Mouse (Mus musculus): Measurements from ENCODE around the gene H2afj. TPM values are rescaled to one million over a fixed set of nuclear protein-coding genes. Genes with fewer than 3 reads are reported as not detected.

H2afj gene
- total RNA-seq, 2 experiments from 2014 or later = 45.5 to 48.8 TPM

DNA sequence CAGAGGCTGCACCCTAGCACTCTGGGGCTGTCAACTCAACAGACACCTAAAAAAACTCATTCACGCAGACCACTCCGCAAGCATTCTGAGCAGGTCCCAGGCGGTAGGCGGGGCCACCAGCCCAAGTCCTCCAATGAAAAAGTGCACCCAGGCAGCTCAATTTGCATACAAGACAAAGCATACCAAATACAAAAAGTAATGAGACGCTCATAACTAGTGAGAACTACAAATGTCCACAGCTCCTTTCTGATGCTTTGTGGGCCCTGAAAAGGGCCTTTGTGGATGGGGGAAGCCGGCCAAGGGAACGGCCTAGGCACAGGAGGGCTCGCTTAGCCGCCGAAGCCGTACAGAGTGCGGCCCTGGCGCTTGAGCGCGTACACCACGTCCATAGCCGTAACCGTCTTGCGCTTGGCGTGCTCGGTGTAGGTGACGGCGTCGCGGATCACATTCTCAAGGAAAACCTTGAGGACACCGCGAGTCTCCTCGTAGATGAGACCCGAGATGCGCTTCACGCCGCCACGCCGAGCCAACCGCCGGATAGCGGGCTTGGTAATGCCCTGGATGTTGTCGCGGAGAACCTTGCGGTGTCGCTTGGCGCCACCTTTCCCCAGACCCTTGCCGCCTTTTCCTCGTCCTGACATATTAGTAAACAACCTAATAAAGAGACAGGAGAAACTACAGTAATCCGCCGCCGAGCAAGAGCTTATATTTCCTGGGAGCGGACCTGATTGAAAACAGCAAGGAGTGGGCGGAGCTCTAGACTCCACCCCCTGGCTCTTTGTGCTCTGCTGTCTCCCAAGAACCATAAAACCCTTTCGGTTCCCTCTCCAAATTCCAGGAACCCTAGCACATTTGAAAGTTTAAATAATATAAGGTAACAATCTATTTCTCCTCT is 4.1 kb upstream of the H2afj start, which contains the start of gene Hist4h4:
Gene Hist4h4 (minus strand): TSS at position 677 of the 895 bp plus-strand sequence.
- intact Hi-C loops (cut with DNase I) = no loop called here
- peak; percentile 93 to 98 for DNase-seq (ENCODE audit: extremely low spot score in 1 of 2, low spot score in 2 of 2)

DNA sequence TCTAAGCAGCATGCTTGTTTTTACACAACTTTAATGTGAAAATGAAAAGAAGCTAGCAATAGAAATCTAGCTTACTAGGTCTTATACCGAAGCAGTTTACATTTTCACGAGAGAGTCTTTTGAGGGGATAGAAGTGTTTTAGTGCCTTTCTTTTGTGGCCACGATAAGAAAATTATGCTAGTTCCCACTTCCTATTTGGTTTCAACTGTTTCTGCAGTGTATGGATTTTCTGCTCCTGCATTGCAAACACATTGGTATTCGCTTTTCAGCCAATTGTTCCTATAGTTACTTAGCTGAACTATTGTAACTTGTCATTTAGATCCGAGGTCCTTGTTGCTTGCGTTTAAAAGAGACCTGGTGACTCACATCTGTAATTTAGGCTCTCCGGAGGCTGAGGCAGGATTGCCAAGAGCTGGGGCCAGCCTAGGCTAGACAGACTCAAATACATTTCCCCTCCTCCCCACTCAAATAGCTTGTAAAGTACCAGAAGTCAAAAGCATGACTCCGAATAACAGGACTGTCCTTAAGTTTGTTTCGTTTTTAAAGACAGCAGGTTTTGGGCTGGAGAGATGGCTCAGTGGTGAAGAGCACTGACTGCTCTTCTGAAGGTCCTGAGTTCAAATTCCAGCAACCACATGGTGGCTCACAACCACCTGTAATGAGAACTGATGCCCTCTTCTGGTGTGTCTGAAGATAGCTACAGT is 3.2 kb upstream of the H2afj start:
- no peak for DNase-seq (ENCODE audit: extremely low spot score in 1 of 2, low spot score in 2 of 2)
- intact Hi-C loops (cut with DNase I) = no loop called here

DNA sequence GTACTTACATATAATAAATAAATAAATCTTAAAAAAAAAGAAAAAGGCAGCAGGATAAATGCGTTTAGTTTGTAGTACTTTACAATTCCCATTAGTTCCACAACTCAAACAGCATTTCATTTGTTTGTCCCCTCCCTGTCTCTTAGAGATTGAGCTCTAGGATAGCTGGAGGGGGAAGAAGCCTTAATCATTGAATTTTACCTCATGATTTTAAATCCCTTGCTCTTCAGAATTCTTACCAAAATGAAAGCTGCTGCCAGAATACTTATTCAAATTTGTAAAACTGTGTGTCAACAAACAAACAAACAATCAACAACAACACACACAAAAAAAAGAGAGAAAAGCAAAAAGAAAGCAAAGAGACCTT is 2.7 kb upstream of the H2afj start:
- intact Hi-C loops (cut with DNase I) = no loop called here
- DNase-seq (ENCODE audit: extremely low spot score in 1 of 2, low spot score in 2 of 2) = no peak

DNA sequence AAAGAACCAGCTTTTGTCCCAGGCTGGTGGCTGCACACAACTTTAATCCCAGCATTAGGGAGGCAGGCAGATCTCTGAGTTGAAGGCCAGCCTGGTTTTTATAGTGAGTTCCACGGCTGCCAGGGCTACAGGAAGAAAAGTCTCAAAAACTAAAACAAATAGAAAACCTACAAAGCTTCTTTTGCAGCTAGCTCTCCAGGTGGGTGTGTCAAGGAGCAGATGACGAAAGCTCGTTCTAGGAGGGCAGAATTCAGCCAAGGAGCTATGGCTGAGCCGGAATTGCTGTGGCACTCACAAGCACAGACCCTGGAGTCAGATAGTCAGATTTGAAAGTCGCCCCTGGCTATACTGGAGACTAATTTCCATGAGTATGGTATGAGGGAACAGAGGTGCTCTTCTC is 1.2 kb upstream of the H2afj start:
- intact Hi-C loops (cut with DNase I) = no loop called here

DNA sequence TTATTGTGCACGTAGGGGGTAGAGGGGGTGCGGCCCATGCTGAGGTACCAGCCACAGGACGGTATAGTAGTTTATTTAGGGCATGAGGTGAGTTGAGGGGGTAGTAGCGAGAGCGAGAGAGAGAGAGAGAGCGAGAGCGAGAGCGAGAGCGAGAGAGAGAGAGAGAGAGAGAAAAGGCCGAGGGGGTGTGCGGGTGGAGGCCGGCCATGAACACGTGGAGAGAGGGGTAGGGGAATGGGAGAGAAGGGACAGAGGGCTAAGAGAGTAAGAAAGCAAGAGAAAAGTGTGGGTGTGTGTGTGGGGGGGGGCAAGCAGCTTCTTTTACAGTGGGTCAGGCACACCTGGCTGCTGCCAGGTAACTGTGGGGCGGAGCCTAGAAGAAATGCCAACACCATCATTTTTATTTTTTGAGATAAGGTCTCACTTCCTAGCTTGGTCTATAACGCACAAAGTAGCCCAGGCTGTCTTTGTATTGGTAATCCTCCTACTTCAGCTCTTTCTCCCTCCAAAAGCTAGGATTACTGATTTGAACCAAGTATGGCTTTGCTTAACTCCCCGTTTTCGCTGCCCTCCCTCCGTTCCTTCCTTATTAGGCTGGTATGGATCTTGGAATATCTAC is 540 bp upstream of the H2afj start:
- no peak for DNase-seq (ENCODE audit: extremely low spot score in 1 of 2, low spot score in 2 of 2)
- intact Hi-C loops (cut with DNase I) = no loop called here

More for the DNA sequence above, 1.2 kb upstream of the H2afj start:
- no peak for DNase-seq (ENCODE audit: extremely low spot score in 1 of 2, low spot score in 2 of 2)

DNA sequence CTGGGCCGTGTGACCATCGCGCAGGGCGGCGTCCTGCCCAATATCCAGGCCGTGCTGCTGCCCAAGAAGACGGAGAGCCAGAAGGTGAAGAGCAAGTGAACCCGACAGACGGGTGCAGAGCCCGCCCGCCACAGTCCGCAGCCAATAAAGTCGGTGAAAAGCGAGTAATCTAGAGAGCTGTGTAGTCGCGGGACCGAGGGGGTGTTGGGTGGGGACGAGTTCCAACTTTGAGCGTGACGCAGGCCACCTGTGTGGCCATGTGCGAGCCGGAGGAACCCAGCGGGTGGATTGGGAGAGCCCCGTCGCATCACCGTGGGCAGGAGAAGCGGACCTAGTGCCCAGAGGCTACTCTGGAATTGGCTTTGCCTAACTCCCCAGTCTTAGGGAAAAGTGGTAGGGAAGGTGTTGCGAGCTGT is 595 bp downstream of the H2afj start:
- peak in 1 of 2 experiments; percentile 62 for DNase-seq (ENCODE audit: extremely low spot score in 1 of 2, low spot score in 2 of 2)
- intact Hi-C loops (cut with DNase I) = no loop called here

DNA sequence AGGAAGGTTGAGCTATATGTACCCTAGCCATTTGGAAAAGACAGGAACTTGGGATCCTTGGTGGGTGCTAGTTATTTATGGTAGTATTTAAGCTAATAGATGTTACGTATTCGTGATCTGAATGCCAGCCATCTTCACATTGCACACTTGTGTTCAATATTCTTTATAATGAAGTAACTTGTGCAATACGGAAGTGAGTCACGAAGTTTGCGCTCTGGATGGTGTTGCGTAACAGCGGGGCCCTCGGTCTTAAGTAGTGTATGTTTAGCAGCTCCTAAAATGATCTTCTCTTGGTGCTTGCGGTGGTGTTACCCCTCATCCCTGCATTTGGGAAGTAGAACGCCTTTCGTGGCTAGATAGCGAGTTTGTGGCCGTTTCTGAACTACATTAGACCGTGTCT is 1.0 kb downstream of the H2afj start:
- intact Hi-C loops (cut with DNase I) = no loop called here
- no peak for DNase-seq (ENCODE audit: extremely low spot score in 1 of 2, low spot score in 2 of 2)

DNA sequence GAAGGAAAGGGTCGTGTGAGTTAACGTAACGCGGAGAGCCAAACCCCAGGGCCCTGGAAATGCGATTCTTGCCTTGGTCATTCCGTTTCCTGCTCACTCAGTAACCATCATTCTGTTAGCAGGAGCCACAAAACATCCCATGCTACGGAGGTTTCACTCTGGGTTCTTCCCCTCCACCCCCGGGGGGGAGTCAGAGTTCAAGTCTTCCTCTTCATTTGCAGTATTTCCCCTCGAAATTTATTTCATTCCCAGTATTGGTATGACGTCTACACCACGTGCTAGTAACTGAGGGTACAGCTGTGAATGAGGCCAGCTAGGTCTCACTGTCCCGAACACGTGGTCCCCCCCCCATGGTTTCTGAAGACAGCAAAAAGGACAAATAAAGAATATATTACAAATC is 1.6 kb downstream of the H2afj start:
- DNase-seq (ENCODE audit: extremely low spot score in 1 of 2, low spot score in 2 of 2) = no peak
- intact Hi-C loops (cut with DNase I) = loop anchor here (10.0 kb wide), 1 partner anchor 385 kb away; no protein-coding TSS in a partner anchor

DNA sequence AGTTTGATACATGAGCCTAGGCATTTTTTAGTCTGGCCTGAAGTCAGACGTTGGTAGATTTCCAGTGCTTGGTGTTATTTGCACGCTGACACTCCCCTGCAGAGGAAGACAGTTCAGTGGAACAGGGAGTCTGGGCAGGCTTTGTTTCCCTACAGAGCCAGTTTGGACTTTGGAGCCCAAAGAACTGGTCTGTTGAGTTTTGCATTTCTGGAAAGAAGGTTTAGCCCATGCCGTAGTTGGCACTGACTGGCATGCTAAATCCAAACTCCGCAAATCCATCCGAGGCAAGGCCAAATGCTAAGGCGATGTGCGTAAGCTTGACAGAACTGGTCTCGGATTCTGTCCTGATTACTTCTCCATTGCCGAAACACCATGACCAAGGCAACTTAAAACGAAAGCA is 3.2 kb downstream of the H2afj start:
- intact Hi-C loops (cut with DNase I) = loop anchor here (10.0 kb wide), 1 partner anchor 386 kb away; no protein-coding TSS in a partner anchor
- no peak for DNase-seq (ENCODE audit: extremely low spot score in 1 of 2, low spot score in 2 of 2)

DNA sequence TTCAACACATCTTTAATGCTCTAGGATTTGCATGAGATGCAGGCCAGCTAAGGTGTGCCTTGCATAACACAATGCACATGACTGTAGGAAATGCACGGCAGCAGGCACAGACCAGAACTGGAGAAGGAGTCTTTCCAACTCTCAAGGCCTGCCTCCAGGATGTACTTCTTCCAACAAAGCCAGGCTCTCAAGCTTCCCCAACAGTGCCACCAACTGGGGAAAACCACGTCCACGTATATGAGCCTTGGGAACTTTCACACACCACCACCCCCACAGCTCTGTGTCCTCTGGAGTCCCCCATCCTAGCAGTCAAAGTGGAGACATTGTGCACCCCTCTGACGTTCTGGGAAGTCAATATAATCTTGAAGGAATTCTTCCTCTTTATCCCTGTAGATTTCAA is 5.1 kb downstream of the H2afj start:
- intact Hi-C loops (cut with DNase I) = loop anchor here (10.0 kb wide), 1 partner anchor 388 kb away; no protein-coding TSS in a partner anchor
- DNase-seq (ENCODE audit: extremely low spot score in 1 of 2, low spot score in 2 of 2) = peak in 1 of 2 experiments; percentile 54

DNA sequence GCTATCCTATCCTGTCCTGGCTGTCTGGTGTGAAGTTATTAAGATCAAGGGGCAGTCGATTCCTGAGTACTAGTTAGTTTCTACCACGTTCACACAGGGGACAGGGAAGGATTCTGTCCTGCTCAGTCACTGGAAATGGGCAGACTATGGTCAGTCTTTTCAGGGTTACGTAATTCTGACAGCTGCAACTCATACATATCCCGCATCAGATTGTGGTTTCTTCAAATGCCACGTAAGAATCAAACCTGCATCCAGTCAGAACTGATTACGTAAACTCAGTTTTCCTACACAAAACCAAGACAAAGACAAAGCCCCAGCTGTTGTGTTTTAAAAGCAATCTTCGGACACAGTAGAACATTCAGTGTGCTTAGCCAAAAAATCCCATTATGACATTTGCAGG is 7.3 kb downstream of the H2afj start:
- intact Hi-C loops (cut with DNase I) = loop anchor here (10.0 kb wide), 1 partner anchor 391 kb away; no protein-coding TSS in a partner anchor
- DNase-seq (ENCODE audit: extremely low spot score in 1 of 2, low spot score in 2 of 2) = no peak

DNA sequence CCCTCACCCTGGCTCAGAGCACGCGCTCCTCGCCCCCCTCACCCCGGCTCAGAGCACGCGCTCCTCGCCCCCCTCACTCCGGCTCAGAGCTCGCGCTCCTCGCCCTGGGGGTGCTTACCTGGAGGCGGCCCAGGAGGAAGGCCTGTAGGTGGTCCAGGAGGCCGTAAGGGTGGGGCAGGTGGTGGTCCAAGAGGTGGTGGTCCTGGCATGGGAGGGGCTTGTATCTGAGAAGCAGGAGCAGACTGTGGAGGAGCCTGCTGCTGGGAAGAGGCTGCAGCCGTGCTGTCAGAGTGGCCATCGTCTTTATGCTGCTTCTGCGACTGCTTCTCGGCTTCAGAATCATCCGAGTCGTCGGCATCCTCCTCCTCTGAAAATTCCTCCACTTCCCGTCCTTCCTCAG is 8.8 kb downstream of the H2afj start:
- intact Hi-C loops (cut with DNase I) = loop anchor here (10.0 kb wide), 1 partner anchor 392 kb away; no protein-coding TSS in a partner anchor

DNA sequence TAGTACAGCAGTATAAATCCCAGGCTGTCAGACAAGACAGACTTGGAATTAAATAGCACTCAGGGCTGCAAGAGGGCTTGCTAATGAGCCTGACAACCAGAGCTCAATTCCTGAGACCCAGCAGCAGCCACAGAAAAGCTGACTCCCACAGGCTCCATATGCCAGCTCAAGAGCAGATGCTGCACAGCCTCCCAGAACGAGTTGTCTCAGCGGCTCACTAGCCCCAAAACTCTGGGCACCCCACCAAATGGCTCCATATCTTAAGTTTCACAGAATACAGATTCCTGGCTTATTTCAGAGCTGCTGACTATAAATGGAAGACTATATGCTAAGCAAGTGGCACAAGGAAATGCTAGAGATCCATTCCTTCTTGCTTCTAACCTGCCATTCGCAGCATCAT is 9.5 kb downstream of the H2afj start:
- intact Hi-C loops (cut with DNase I) = loop anchor here (10.0 kb wide), 1 partner anchor 393 kb away; no protein-coding TSS in a partner anchor
- peak; percentile 71 to 83 for DNase-seq (ENCODE audit: extremely low spot score in 1 of 2, low spot score in 2 of 2)

More for the DNA sequence above, 8.8 kb downstream of the H2afj start:
- DNase-seq (ENCODE audit: extremely low spot score in 1 of 2, low spot score in 2 of 2) = no peak

DNA sequence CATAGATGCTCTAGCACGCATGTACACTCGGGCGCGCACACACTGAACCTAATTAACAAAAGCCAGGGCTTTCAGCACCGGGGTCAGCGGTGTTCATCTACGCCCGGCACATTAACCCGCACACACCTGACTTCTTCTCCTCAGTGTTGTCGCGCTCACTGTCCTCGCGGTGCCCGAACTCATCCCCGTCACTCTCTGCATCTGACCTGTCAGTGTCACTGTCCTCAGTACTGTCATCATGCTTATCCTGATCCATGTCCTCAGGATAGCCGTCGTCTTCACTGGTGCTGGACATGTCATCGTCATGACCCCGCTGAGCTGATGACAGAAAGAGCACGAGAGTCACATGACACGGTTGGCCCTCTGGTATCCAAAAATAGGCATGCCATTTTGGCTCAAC is 12.3 kb downstream of the H2afj start:
- no peak for DNase-seq (ENCODE audit: extremely low spot score in 1 of 2, low spot score in 2 of 2)
- intact Hi-C loops (cut with DNase I) = no loop called here

DNA sequence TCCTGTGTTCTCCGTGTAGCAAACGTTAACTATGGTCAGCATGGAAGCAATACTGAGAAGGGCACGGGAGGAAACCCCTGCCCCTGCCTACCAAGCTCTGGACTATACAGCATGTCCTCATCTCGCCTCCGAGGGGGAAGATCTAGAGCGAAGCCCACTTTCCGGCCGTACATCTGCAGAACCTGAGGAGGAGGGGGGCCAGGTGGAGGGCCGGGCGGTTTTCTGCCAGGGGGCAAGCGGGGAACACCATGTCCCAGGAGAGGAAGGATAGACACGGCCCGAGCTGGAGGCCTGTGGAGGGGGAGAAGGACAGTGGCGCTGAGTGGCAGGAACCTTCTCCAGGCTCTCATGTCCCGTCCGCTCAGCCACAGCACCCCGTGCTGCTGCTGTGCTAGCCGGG is 13.0 kb downstream of the H2afj start:
- intact Hi-C loops (cut with DNase I) = no loop called here
- no peak for DNase-seq (ENCODE audit: extremely low spot score in 1 of 2, low spot score in 2 of 2)

DNA sequence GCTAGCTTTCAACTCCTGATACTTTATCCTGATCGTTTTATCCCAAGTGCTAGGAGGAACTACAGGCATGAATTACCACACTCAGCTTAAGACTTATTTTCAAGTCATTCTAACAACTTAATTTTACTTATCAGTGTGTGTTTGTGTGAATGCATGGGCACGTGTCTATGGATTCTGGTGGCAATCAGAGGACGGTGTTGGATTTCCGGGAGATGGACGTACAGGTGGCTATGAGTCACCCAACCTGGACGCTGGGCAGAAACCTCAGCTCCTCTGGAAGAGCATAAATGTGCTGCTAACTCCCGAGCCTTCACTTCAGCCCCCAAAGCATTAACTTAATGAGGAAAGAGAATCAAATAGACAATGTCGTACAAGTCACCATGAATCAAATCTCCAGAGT is 16.9 kb downstream of the H2afj start:
- intact Hi-C loops (cut with DNase I) = no loop called here

DNA sequence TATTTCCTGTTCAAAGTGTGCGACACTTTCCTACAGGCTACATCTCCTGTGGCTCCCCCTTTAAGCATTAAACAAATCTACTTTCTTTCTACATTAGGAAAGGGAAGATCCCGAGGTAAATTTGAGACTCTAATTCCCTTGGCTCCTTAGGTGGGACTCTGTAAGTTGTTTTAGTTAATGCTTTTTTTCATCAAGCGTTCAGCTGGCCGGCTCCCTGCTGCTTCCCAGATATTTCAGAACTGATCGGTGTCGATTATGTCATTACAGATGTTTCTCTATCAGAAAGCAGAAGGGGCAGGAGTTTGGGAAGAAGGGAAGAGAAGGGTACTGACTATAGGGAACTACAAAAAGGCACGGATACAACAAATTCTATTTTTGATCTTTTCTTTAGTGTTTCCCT is 19.1 kb downstream of the H2afj start:
- DNase-seq (ENCODE audit: extremely low spot score in 1 of 2, low spot score in 2 of 2) = no peak
- intact Hi-C loops (cut with DNase I) = no loop called here

More for the DNA sequence above, 16.9 kb downstream of the H2afj start:
- DNase-seq (ENCODE audit: extremely low spot score in 1 of 2, low spot score in 2 of 2) = no peak

DNA sequence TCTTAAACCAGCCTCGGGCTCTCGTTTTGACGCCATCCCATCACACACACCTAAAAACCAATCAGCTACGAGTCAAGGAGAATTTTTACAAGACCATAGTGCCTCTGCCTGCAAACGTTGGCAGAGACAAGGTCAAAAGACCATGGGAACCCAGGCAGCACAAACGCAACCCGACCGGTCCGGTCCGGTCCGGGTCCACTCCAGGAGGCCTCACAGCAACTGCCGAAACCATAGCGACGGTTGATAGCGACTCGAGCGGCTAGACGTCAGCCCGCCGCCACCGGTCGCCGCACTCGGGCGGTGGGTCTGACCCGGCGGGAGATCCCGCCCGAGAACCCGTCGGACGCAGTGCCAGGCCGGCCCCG is 19.5 kb downstream of the H2afj start, which contains the start of gene BC049715:
Gene BC049715 (plus strand): TSS at position 111 of the 365 bp plus-strand sequence.
- DNase-seq (ENCODE audit: extremely low spot score in 1 of 2, low spot score in 2 of 2) = no peak
- intact Hi-C loops (cut with DNase I) = no loop called here

DNA sequence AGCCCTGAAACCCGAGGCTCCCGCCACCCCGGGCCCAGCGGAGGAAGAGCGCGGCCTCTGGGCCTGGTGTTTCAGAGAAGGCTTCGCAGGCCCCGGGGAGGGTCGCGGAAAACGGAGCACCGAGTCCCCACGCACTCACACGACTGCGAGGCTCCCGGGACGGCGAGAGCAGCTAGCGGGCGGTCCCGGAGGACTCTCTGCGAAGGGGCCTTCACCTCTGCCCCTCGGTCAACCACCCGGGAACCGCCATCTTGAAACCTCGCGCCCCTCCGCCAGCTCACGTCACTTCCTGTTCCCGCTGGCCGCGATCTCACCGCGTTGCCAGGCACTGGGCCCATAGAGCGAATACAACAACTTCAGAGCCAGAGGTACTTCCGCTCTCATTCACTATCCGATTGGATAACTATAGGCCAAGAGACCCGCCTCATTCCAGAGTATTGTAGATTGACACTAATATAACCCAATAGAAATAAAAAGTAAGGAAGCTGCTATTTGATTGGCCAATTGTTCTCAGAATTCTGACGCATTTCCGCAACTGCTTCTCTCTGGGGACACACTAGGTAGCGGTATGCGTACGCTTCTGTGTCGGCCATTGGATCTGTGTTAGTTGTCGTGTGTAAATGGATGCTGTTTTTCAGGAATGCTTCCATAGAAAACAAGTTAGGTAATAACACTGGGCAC is 20.0 kb downstream of the H2afj start, which contains the start of gene Wbp11:
Gene Wbp11 (minus strand): TSS at position 353 of the 681 bp plus-strand sequence.
- intact Hi-C loops (cut with DNase I) = no loop called here
- peak; percentile 97 to 98 for DNase-seq (ENCODE audit: extremely low spot score in 1 of 2, low spot score in 2 of 2)

Measured in left cerebral cortex, postnatal 10 days (tissue).